Mouse (Mus musculus) lung, adult 2 months (tissue): ENCODE results near the gene Slc26a10.
"Not testable (repeated sequence)": the region's sequence is repeated elsewhere in the genome, so short reads cannot be mapped to it uniquely, and the experiment has no call there.

Source experiments
- CTCF ChIP-seq: fragments of 200-500 bp; IDR thresholded peaks from 2 replicates; pipeline ENCODE4 v1.5.1; 2011; ENCODE audit warnings: mild to moderate bottlenecking, low read length, control low read depth; ENCODE audit not compliant: insufficient read depth
- POLR2A ChIP-seq: fragments of 200-500 bp; IDR thresholded peaks from 2 replicates; pipeline ENCODE4 v1.6.1; 2011; ENCODE audit warnings: low read depth, mild to moderate bottlenecking, control low read depth, low read length, borderline replicate concordance; ENCODE audit errors: extremely low read depth

DNA sequence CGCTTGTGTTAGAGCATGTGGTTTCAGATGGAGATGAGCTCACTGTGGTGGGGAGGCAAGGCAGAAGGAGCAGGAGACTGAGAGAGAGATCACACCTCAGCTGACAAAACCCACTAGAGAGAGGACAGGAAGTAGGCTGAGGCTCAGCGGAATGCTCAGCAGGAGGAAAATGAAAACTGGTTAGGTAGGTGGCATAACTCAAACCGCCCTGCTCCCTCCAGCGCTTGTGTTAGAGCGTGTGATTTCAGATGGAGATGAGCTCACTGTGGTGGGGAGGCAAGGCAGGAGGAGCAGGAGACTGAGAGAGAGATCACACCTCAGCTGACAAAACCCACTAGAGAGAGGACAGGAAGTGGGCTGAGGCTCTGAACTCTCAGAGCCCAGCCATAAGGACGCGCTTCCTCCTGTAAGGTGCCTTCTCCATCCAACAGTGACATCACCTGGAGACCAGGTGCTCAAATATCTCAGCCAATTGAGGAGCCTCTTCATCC lies 17.6 kb downstream of the Slc26a10 start:
- not testable (repeated sequence) for TF ChIP-seq CTCF, POLR2A
